Mouse (Mus musculus): ENCODE results near the gene Zmiz2. TPM values are rescaled to one million over a fixed set of nuclear protein-coding genes. Genes with fewer than 3 reads are reported as not detected.

Gene Zmiz2
- total and polyA plus RNA-seq, 3 experiments = 12.3 to 90.3 (median 35.5) TPM

GRCm38 (mm10) chr11:6413264-6413663 lies 24.4 kb downstream of the Zmiz2 start:
- H3K36me3 ChIP-seq (ENCODE audit: control insufficient read depth in 1 of 2, insufficient read depth in 2 of 2, low read length in 2 of 2) = peaks cover 12 to 20% of the 10 kb centered on the region in 2 experiments
- H3K27me3 ChIP-seq (ENCODE audit: control insufficient read depth in 1 of 2, insufficient read depth in 2 of 2, low read length in 2 of 2) = no peaks in the 10 kb centered on the region
- H3K27ac ChIP-seq (ENCODE audit: control insufficient read depth, low read depth, low read length) = peak overlapping the region; percentile 83
- no peak overlapping the region for H3K9ac ChIP-seq (ENCODE audit: control insufficient read depth, low read depth, low read length, poor library complexity, severe bottlenecking)
- H3K79me2 ChIP-seq (ENCODE audit: control insufficient read depth, insufficient read depth, low read length, poor library complexity) = peaks cover 29% of the 10 kb centered on the region
- DNase-seq (ENCODE audit: low read depth, low spot score) = peak; percentile 56
- no peak overlapping the region for H3K4me3 ChIP-seq (ENCODE audit: control insufficient read depth in 1 of 2, insufficient read depth in 1 of 2, low read depth in 2 of 2, low read length in 2 of 2)
- H3K4me1 ChIP-seq (ENCODE audit: control insufficient read depth in 1 of 2, insufficient read depth in 2 of 2, low read length in 2 of 2) = peaks cover 4 to 7% of the 10 kb centered on the region in 2 experiments; a peak in 3 of 4 replicates
- H3K9me3 ChIP-seq (replicated peaks; ENCODE audit: insufficient read depth, low read length) = no peaks in the 10 kb centered on the region
- TF ChIP-seq ZMIZ1 (IDR thresholded peaks at IDR 0.05; ENCODE audit: low read depth, low read length) (peak; percentile 67; the same call in 1 of the 2 replicates), UBTF (IDR thresholded peaks at IDR 0.05; ENCODE audit: borderline replicate concordance, insufficient read depth, low read depth, low read length) (no peak), NRF1 (IDR thresholded peaks at IDR 0.05; ENCODE audit: insufficient read depth, low read depth, low read length, poor library complexity, severe bottlenecking) (no peak), MYC (IDR thresholded peaks at IDR 0.05; ENCODE audit: low read depth, low read length) (no peak), BHLHE40 (IDR thresholded peaks at IDR 0.05; ENCODE audit: borderline replicate concordance, low read depth, low read length) (no peak; the same call in 1 of the 2 replicates), ZNF384 (IDR thresholded peaks at IDR 0.05; ENCODE audit: low read depth, low read length) (no peak)

DNA sequence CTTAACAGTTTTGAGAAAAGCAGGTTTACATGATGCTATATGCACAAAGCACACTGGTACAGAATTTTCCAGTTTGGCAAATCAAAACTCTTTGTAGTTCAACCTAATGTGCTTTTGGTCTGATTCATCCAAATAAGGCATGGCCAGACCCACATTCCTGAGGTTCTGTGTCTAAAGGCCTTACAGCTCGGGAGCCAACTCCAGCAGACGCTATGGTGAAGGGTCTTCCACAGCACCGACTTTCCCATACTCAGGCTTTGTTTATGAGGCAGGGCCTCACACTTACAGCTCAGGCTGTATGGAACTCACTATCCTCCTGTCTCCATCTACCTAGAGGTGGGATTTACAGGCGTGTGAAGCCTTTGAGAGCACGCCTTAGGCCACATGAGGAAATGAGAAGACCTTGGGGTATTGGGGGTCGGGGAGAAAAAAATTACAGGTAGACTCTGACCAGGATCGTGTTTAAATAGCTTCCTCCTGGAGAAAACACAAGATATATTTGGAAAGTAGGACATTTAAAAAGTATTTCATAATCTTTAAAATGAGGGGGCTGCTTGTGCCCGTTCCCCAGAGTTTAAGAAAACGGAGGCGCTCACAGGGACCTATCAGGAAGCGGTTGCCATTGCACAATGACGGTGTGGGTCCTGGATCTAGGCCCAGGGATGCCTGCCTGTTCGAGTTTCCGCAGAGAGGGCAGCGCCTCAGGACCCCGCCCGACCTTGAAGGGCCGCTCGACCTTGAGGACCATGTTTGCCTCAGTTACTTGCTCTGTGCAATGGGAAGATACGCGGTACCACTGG lies 26.1 kb downstream of the Zmiz2 start, which contains the start of gene Ppia:
Ppia (plus strand) TSS at position 693 of the 800 bp plus-strand sequence.
- Histone ChIP-seq H3K4me3 (ENCODE audit: control insufficient read depth in 1 of 2, insufficient read depth in 1 of 2, low read depth in 2 of 2, low read length in 2 of 2) (peak within 1 kb of the TSS; percentile 80 to 93), H3K27ac (ENCODE audit: control insufficient read depth, low read depth, low read length) (peak within 1 kb of the TSS; percentile 97), H3K36me3 (ENCODE audit: control insufficient read depth in 1 of 2, insufficient read depth in 2 of 2, low read length in 2 of 2) (peaks cover 24 to 30% of the 10 kb centered on the region in 2 experiments), H3K4me1 (ENCODE audit: control insufficient read depth in 1 of 2, insufficient read depth in 2 of 2, low read length in 2 of 2) (peaks cover 9 to 13% of the 10 kb centered on the region in 2 experiments), H3K9ac (ENCODE audit: control insufficient read depth, low read depth, low read length, poor library complexity, severe bottlenecking) (peak within 1 kb of the TSS; percentile 99), H3K9me3 (replicated peaks; ENCODE audit: insufficient read depth, low read length) (no peaks in the 10 kb centered on the region), H3K79me2 (ENCODE audit: control insufficient read depth, insufficient read depth, low read length, poor library complexity) (peaks cover 33% of the 10 kb centered on the region), H3K27me3 (ENCODE audit: control insufficient read depth in 1 of 2, insufficient read depth in 2 of 2, low read length in 2 of 2) (no peaks in the 10 kb centered on the region)
- DNase-seq (ENCODE audit: low read depth, low spot score) = peak; percentile 93
- TF ChIP-seq RAD21 (IDR thresholded peaks at IDR 0.05; ENCODE audit: low read depth, low read length) (no peak), POLR2A (IDR thresholded peaks at IDR 0.05; ENCODE audit: control insufficient read depth in 1 of 2, insufficient read depth in 1 of 2, low read depth in 1 of 2, low read length in 2 of 2, poor library complexity in 1 of 2) (no peak), ZMIZ1 (IDR thresholded peaks at IDR 0.05; ENCODE audit: low read depth, low read length) (0 out of 2 replicates have a peak, but pooled peaks have one; percentile 34), JUND (IDR thresholded peaks at IDR 0.05; ENCODE audit: low read depth, low read length) (no peak), ZKSCAN1 (IDR thresholded peaks at IDR 0.05; ENCODE audit: low read depth, low read length) (no peak), ZNF384 (IDR thresholded peaks at IDR 0.05; ENCODE audit: low read depth, low read length) (no peak), MYC (IDR thresholded peaks at IDR 0.05; ENCODE audit: low read depth, low read length) (peak; percentile 88), CTCF (IDR thresholded peaks at IDR 0.05 in 2 of 3, conservative IDR thresholded peaks at IDR 0.05 in 1 of 3; ENCODE audit: control insufficient read depth in 1 of 3, insufficient read depth in 1 of 3, low read depth in 2 of 3, low read length in 3 of 3, poor library complexity in 1 of 3, severe bottlenecking in 1 of 3) (no peak), SIN3A (IDR thresholded peaks at IDR 0.05; ENCODE audit: low read length) (peak; percentile 42; the same call in 1 of the 2 replicates), TCF12 (IDR thresholded peaks at IDR 0.05; ENCODE audit: low read depth, low read length) (no peak), RCOR1 (IDR thresholded peaks at IDR 0.05; ENCODE audit: low read depth, low read length) (no peak), MEF2A (IDR thresholded peaks at IDR 0.05; ENCODE audit: extremely low read depth, insufficient replicate concordance, low read depth, low read length, poor library complexity, severe bottlenecking) (no peak), EP300 (IDR thresholded peaks at IDR 0.05; ENCODE audit: low read depth in 1 of 2, low read length in 2 of 2) (peak; percentile 33 to 39; a peak in 3 of 4 replicates), HCFC1 (IDR thresholded peaks at IDR 0.05; ENCODE audit: low read depth, low read length) (peak; percentile 62), KAT2A (conservative IDR thresholded peaks at IDR 0.05; ENCODE audit: low read depth, low read length) (peak; percentile 44; the same call in 1 of the 2 replicates), GABPA (IDR thresholded peaks at IDR 0.05; ENCODE audit: low read depth, low read length) (no peak), MAFK (IDR thresholded peaks at IDR 0.05; ENCODE audit: borderline replicate concordance, low read depth, low read length) (no peak), USF1 (IDR thresholded peaks at IDR 0.05; ENCODE audit: low read depth, low read length) (no peak), GATA1 (IDR thresholded peaks at IDR 0.05; ENCODE audit: low read depth, low read length) (no peak), POLR2AphosphoS2 (IDR thresholded peaks at IDR 0.05; ENCODE audit: low read length) (no peak), UBTF (IDR thresholded peaks at IDR 0.05; ENCODE audit: borderline replicate concordance, insufficient read depth, low read depth, low read length) (peak; percentile 86; the same call in 1 of the 2 replicates), ZC3H11A (IDR thresholded peaks at IDR 0.05; ENCODE audit: low read depth, low read length) (no peak), MXI1 (IDR thresholded peaks at IDR 0.05; ENCODE audit: low read depth, low read length) (peak; percentile 36), ETS1 (IDR thresholded peaks at IDR 0.05; ENCODE audit: low read depth, low read length) (0 out of 2 replicates have a peak, but pooled peaks have one; percentile 46), NELFE (IDR thresholded peaks at IDR 0.05; ENCODE audit: low read depth, low read length) (no peak), ELF1 (IDR thresholded peaks at IDR 0.05; ENCODE audit: low read depth, low read length) (peak; percentile 29; the same call in 1 of the 2 replicates)

Measured in MEL (cell line).